Mouse (Mus musculus) spleen, adult 2 months (tissue): Measurements from ENCODE around the gene Fry. TPM values are rescaled to one million over a fixed set of nuclear protein-coding genes. Genes with fewer than 3 reads are reported as not detected.

Experiments used
- DNase-seq, 2 experiments: peaks; one replicate each; pipeline versions ENCODE4 v3.0.0 to v3.0.0-alpha.2; 2012 to 2021; ENCODE audit warnings: low spot score in 2 of 2, low read depth in 1 of 2
- H3K27ac ChIP-seq: fragments of 200-500 bp; 2 replicates; pipeline ENCODE4 v1.5.1; 2012; ENCODE audit warnings: low read length, inconsistent platforms; ENCODE audit not compliant: insufficient read depth
- H3K27me3 ChIP-seq: fragments of 200-500 bp; 2 replicates; pipeline ENCODE4 v1.6.1; 2012; ENCODE audit warnings: mild to moderate bottlenecking, moderate library complexity, low read length, inconsistent platforms; ENCODE audit not compliant: control insufficient read depth, insufficient read depth
- H3K36me3 ChIP-seq: fragments of 200-500 bp; 2 replicates; pipeline ENCODE4 v1.6.1; 2012; ENCODE audit warnings: mild to moderate bottlenecking, low read length, inconsistent platforms; ENCODE audit not compliant: control insufficient read depth, insufficient read depth
- H3K4me1 ChIP-seq: fragments of 200-500 bp; 2 replicates; pipeline ENCODE4 v1.6.1; 2011; ENCODE audit warnings: inconsistent platforms; ENCODE audit not compliant: control insufficient read depth, insufficient read depth, insufficient read length
- H3K4me3 ChIP-seq: fragments of 200-500 bp; 2 replicates; pipeline ENCODE4 v1.5.1; 2011; ENCODE audit warnings: mild to moderate bottlenecking, inconsistent platforms; ENCODE audit not compliant: insufficient read depth, insufficient read length; ENCODE audit errors: extremely low read depth
- CTCF ChIP-seq: fragments of 200-500 bp; IDR thresholded peaks from 2 replicates; pipeline ENCODE4 v1.5.1; 2011; ENCODE audit warnings: mild to moderate bottlenecking, inconsistent platforms; ENCODE audit not compliant: insufficient read depth, insufficient read length, insufficient replicate concordance; ENCODE audit errors: extremely low read depth
- POLR2A ChIP-seq: fragments of 200-500 bp; IDR thresholded peaks from 2 replicates; pipeline ENCODE4 v1.6.1; 2011; ENCODE audit warnings: low read depth, low read length, inconsistent platforms
- WGBS: fragments of 180-500 bp; shearing (Covaris S2); methylation state at CpG from one replicate; pipeline ENCODE4 v1.1.7; 2018; 5-methylcytosine and 5-hydroxymethylcytosine counted together
- polyA plus RNA-seq: library from polyadenylated mRNA; depleted of rRNA; stranded (reverse); fragments of >200 nt; gene quantifications from 2 replicates; pipeline ENCODE4 v1.2.3, GENCODE M21; 2012

Fry gene
- polyA plus RNA-seq, 1 experiment = 9.2 TPM

GRCm38 (mm10) chr5:150351191-150351590, 232.7 kb downstream of the Fry start:
- Histone ChIP-seq H3K4me3 (no peak overlapping the region), H3K4me1 (no peaks in the 10 kb centered on the region), H3K27ac (no peak overlapping the region), H3K36me3 (peaks cover 10% of the 10 kb centered on the region), H3K27me3 (no peaks in the 10 kb centered on the region)
- DNase-seq = no peak
- TF ChIP-seq POLR2A (no peak), CTCF (no peak)
- WGBS = 91% methylated on average over 2 of the region's 2 CpGs

- DNase-seq = no peak
- no peak overlapping the region for H3K4me3 ChIP-seq
- 88% methylated on average over 14 of the region's 14 CpGs for WGBS
- H3K27ac ChIP-seq = no peak overlapping the region
- no peaks in the 10 kb centered on the region for H3K27me3 ChIP-seq
- TF ChIP-seq POLR2A (no peak), CTCF (no peak)
- peaks cover 12% of the 10 kb centered on the region for H3K36me3 ChIP-seq
- H3K4me1 ChIP-seq = no peaks in the 10 kb centered on the region
Observed at GRCm38 (mm10) chr5:150358671-150359070, 240.2 kb downstream of the Fry start.

- TF ChIP-seq POLR2A (no peak), CTCF (no peak)
- Histone ChIP-seq H3K36me3 (peaks cover 12% of the 10 kb centered on the region), H3K4me1 (no peaks in the 10 kb centered on the region), H3K4me3 (no peak overlapping the region), H3K27me3 (no peaks in the 10 kb centered on the region), H3K27ac (no peak overlapping the region)
- no peak for DNase-seq
- 91% methylated on average over 6 of the region's 6 CpGs for WGBS
Observed at GRCm38 (mm10) chr5:150362241-150362640, 243.8 kb downstream of the Fry start.

GRCm38 (mm10) chr5:150364621-150365020, 246.2 kb downstream of the Fry start:
- DNase-seq = no peak
- no peak for TF ChIP-seq CTCF
- no peak for TF ChIP-seq POLR2A
- Histone ChIP-seq H3K27me3 (no peaks in the 10 kb centered on the region), H3K27ac (no peak overlapping the region), H3K36me3 (peaks cover 9% of the 10 kb centered on the region), H3K4me1 (no peaks in the 10 kb centered on the region), H3K4me3 (no peak overlapping the region)
- 88% methylated on average over 3 of the region's 3 CpGs for WGBS

GRCm38 (mm10) chr5:150367027-150367426, 248.6 kb downstream of the Fry start:
- H3K4me3 ChIP-seq = no peak overlapping the region
- no peak overlapping the region for H3K27ac ChIP-seq
- peaks cover 6% of the 10 kb centered on the region; the same call in 1 of the 2 replicates for H3K36me3 ChIP-seq
- TF ChIP-seq POLR2A = no peak
- TF ChIP-seq CTCF = no peak
- H3K4me1 ChIP-seq = no peaks in the 10 kb centered on the region
- DNase-seq = no peak
- no peaks in the 10 kb centered on the region for H3K27me3 ChIP-seq
- 93% methylated on average over 4 of the region's 4 CpGs for WGBS

- no peak for DNase-seq
- 84% methylated on average over 6 of the region's 6 CpGs for WGBS
- H3K4me1 ChIP-seq = no peaks in the 10 kb centered on the region
Observed at GRCm38 (mm10) chr5:150370291-150370690, 251.8 kb downstream of the Fry start.

GRCm38 (mm10) chr5:150370895-150371294, 252.4 kb downstream of the Fry start:
- no peak for DNase-seq
- no peak for TF ChIP-seq POLR2A
- TF ChIP-seq CTCF = no peak
- peaks cover 5% of the 10 kb centered on the region; the same call in 1 of the 2 replicates for H3K36me3 ChIP-seq
- H3K27ac ChIP-seq = no peak overlapping the region
- H3K4me3 ChIP-seq = no peak overlapping the region
- no peaks in the 10 kb centered on the region for H3K27me3 ChIP-seq
- no peaks in the 10 kb centered on the region for H3K4me1 ChIP-seq

More at GRCm38 (mm10) chr5:150370291-150370690, 251.8 kb downstream of the Fry start:
- Histone ChIP-seq H3K27ac (no peak overlapping the region), H3K4me3 (no peak overlapping the region), H3K27me3 (no peaks in the 10 kb centered on the region), H3K36me3 (peaks cover 5% of the 10 kb centered on the region; the same call in 1 of the 2 replicates)
- TF ChIP-seq CTCF = no peak
- no peak for TF ChIP-seq POLR2A
